Mouse (Mus musculus) subcutaneous adipose tissue, adult 2 months (tissue): ENCODE results near the gene Pank2. TPM values are rescaled to one million over a fixed set of nuclear protein-coding genes. Genes with fewer than 3 reads are reported as not detected.

Source experiments
- polyA plus RNA-seq: library from polyadenylated mRNA; depleted of rRNA; stranded (reverse); fragments of >200 nt; gene quantifications from 2 replicates; pipeline ENCODE4 v1.2.3, GENCODE M21; 2012; ENCODE audit warnings: low replicate concordance; rRNA removed

Gene Pank2
- 20.5 and 25.7 TPM in 2 replicates for polyA plus RNA-seq

DNA sequence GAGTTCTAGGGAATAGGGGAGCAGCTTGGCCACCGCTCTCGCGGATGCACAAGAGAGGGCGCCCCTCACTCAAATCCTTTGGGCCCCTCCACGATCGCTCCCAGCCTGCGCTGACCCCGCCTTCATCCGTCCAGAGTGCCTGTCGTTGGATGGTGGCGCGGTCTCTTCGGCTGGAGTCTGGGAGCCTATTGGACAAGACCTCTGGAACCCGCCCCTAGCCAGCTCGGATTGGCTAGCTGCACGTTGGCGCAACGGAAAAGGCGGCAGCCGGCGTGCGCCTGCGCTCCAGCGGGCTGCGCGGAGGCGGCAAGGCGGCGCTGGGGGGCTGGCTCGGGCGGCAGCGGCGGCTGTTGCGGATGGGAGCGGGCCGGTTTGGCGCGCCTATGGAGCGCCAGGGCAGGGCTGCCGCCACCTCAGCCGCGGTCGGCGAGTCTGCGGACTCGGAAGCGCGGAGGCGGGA lies at the start of gene Pank2:
TSS of gene Pank2 (plus strand) at position 283 of the 460 bp plus-strand sequence.

DNA sequence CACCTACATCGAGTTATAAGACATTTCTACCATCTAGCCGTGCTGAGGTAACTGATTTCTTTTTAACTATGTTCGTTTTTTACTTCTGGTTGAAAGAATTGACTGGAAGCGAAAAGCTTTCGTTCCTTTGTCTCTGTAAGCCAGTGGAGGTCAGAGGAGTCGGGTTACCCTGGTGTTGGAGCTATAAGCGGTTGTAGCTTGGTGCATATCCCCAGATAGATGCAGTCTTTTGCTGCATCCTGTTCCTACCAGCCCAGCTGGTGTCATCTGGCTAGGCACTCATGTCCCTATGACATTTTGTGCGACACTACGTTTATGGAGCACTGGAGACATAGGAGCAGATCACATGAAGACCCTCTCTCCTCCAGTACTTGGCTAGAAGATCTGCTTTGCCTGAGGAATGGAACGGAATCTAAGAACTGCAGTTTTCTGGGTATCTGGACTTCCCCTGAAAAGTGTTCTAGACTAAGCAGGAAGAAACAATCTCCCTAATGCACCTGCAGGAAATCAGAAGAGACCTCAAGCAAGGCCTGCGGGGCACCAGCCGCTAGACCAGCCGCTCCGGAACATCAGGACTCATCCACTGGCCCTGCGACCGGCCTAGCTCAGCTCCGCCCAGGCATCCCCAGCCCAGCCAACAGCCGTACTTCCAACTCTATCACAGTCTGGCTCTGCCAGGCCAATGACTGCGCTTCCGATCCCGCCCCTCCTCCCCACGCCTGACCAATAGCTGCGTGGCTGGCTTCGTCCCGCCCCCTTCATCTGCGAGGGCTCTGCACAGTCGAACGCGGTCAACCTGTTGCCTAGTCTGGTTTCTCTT lies 28.8 kb upstream of the Pank2 start, which contains the start of gene Mavs:
TSS of gene Mavs (plus strand) at position 757 of the 820 bp plus-strand sequence.

Other genes starting within 250 kb of the Pank2 start
- 10.7 and 39.6 TPM in 2 replicates for gene Gfra4, start 219.4 kb upstream of the Pank2 start, polyA plus RNA-seq
- 21.7 and 41.1 TPM in 2 replicates for gene Adam33, start 198.7 kb upstream of the Pank2 start, polyA plus RNA-seq
- 18.5 and 25.9 TPM in 2 replicates for gene Siglec1, start 175.7 kb upstream of the Pank2 start, polyA plus RNA-seq
- 32.4 and 75.2 TPM in 2 replicates for gene Hspa12b, start 135.2 kb upstream of the Pank2 start, polyA plus RNA-seq
- not detected in 2 replicates for gene Gm11037, start 129.0 kb upstream of the Pank2 start, polyA plus RNA-seq
- 260 and 383 TPM in 2 replicates for gene 1700037H04Rik, start 102.4 kb upstream of the Pank2 start, polyA plus RNA-seq
- gene Cenpb, start 82.4 kb upstream of the Pank2 start, polyA plus RNA-seq = 97.7 and 118 TPM in 2 replicates
- gene Cdc25b, start 75.5 kb upstream of the Pank2 start, polyA plus RNA-seq = 17.2 and 64.6 TPM in 2 replicates
- gene Spef1, start 75.2 kb upstream of the Pank2 start, polyA plus RNA-seq = 7.3 and 17.0 TPM in 2 replicates
- 52.2 and 64.5 TPM in 2 replicates for gene Ap5s1, start 55.4 kb upstream of the Pank2 start, polyA plus RNA-seq
- 95.2 and 115 TPM in 2 replicates for gene Mavs, start 28.4 kb upstream of the Pank2 start, polyA plus RNA-seq
- gene Rnf24, start 90.4 kb downstream of the Pank2 start, polyA plus RNA-seq = 15.0 and 15.6 TPM in 2 replicates
- gene Smox, start 229.0 kb downstream of the Pank2 start, polyA plus RNA-seq = 16.0 and 48.8 TPM in 2 replicates